Mouse (Mus musculus): ENCODE data around the gene Cdh4. TPM values are rescaled to one million over a fixed set of nuclear protein-coding genes. Genes with fewer than 3 reads are reported as not detected.
A peak's percentile ranks its signal among the peaks of the same experiment; 100 is the strongest.

Cdh4 gene
- polyA plus RNA-seq, 1 experiment from 2014 or later: 8.7 TPM

DNA sequence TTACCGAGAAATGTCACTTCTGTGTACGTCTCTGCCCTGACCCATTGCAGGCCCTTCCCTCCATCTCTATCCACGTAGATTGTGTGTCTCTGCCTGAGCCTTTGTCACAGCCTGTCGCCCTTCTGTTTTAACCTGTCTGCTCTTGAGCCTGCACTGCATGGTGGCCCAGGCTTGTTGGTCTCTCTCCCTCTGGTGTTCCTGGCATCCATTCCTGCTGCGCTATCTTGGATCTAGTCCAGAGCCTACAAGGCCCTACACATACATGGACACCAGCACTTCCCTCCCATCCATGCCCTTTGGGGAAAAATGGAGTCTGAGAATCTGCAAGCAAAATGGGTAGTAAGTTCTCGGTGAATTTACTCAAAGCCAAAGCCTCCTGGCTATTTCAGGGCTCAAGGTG is 91.0 kb downstream of the Cdh4 start:
- Histone ChIP-seq H3K36me3 (no peaks in the 10 kb centered on the region), H3K4me3 (no peak overlapping the region), H3K9me3 (no peaks in the 10 kb centered on the region), H3K27me3 (ENCODE audit: insufficient read depth, poor library complexity, severe bottlenecking) (peaks cover 21% of the 10 kb centered on the region), H3K4me1 (replicated peaks) (peaks cover 41% of the 10 kb centered on the region), H3K27ac (no peak overlapping the region; the same call in 1 of the 2 replicates)
- no peak for DNase-seq (ENCODE audit: low spot score)
- WGBS: 74% methylated on average over 6 of the region's 6 CpGs

DNA sequence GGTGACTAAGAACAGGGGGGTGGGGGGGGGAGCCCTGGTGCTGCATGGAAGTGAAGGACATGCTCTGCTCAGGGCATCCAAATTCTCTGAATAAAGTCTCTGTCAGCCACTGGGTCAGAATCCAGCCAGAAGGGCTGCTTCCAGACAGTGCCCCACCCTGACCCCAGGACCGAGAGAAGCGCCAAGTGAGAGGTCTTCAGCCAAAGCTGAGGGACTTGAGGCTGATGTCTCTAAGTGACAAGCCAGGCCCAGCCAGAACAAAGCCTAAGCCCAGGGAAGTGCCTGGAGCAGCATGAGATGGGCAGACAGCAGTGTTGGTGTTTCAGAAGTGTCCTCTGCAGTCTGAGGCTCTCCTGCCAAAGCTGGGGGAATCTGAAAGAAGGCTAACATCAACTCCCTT is 91.7 kb downstream of the Cdh4 start:
- 62% methylated on average over 2 of the region's 2 CpGs for WGBS
- Histone ChIP-seq H3K27me3 (ENCODE audit: insufficient read depth, poor library complexity, severe bottlenecking) (peaks cover 21% of the 10 kb centered on the region), H3K4me1 (replicated peaks) (peaks cover 47% of the 10 kb centered on the region)

DNA sequence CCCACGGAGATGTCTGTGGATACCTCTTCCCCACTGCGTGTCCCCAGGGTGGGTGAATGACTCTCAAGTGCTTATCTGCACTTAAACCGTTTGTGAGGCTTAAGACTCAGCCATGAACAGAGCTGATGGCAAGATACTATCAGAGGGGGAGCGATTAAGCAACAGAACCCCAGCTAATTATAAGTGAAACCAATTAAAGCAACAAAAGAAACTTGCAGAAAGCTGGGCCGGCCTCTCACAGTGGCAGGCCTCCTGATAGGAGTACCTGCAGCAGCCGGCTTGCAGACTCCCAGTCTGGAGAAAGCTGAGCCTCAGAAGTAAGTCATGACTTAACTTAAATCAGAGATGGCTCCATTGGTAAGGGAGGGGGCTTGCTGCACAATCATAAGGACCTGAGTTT is 93.0 kb downstream of the Cdh4 start:
- 20% methylated on average over 6 of the region's 6 CpGs for WGBS
- Histone ChIP-seq H3K4me3 (no peak overlapping the region), H3K36me3 (no peaks in the 10 kb centered on the region), H3K4me1 (replicated peaks) (peaks cover 61% of the 10 kb centered on the region), H3K9me3 (no peaks in the 10 kb centered on the region), H3K27ac (peak overlapping the region; percentile 29; the same call in 1 of the 2 replicates), H3K27me3 (ENCODE audit: insufficient read depth, poor library complexity, severe bottlenecking) (peaks cover 17% of the 10 kb centered on the region)
- no peak for DNase-seq (ENCODE audit: low spot score)

More for the DNA sequence above, 91.7 kb downstream of the Cdh4 start:
- H3K36me3 ChIP-seq: no peaks in the 10 kb centered on the region
- no peak for DNase-seq (ENCODE audit: low spot score)
- H3K9me3 ChIP-seq: no peaks in the 10 kb centered on the region
- H3K27ac ChIP-seq: peak overlapping the region; percentile 60
- H3K4me3 ChIP-seq: no peak overlapping the region

DNA sequence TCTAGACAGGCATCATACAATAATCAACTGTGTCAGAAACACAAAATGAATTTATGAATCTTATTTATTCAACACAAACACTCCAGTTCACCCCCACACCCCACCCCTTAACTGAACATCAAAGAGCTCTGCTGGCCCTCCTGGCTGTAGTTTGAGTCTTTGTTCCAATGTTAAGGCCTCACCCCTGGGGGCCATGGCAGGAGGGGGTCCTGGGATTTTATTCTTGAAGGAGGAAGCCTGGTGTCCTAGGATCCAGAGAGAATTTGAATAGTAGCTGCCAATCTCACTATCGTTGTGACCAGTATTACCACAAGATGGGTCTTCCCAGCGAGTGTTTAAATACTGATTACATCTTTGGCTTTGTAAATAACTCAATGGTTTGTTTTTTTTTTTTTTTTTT is 94.5 kb downstream of the Cdh4 start:
- 9% methylated on average over 2 of the region's 2 CpGs for WGBS
- Histone ChIP-seq H3K27ac (peak overlapping the region; percentile 65; the same call in 1 of the 2 replicates), H3K4me3 (no peak overlapping the region), H3K27me3 (ENCODE audit: insufficient read depth, poor library complexity, severe bottlenecking) (peaks cover 17% of the 10 kb centered on the region), H3K36me3 (no peaks in the 10 kb centered on the region), H3K9me3 (0 out of 2 replicates have a peak, but pooled peaks cover 6% of the 10 kb centered on the region), H3K4me1 (replicated peaks) (peaks cover 62% of the 10 kb centered on the region)
- DNase-seq (ENCODE audit: low spot score): no peak

DNA sequence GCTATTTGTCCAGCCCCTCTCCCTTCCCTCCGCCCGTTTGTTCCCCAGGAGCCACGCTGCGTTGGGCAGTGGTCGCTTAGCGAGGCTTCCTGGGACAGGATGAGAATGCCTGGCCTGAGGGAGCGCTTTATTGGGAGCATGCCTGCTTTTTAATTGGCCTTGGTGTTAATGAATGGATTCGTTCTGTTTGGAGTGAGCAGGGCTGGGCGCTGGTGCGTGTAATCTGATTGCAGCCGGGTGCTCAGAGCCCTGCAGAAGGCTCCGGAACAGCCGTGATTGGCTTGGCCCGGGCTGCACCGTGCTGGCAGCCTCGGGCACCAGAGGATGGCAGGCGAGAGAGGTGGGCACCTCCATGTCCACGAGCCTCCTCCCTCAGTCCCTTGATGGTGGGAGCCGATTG is 95.2 kb downstream of the Cdh4 start:
- peak; percentile 74 for DNase-seq (ENCODE audit: low spot score)
- WGBS: 3% methylated on average over 19 of the region's 19 CpGs
- Histone ChIP-seq H3K9me3 (0 out of 2 replicates have a peak, but pooled peaks cover 6% of the 10 kb centered on the region), H3K36me3 (no peaks in the 10 kb centered on the region), H3K27me3 (ENCODE audit: insufficient read depth, poor library complexity, severe bottlenecking) (peaks cover 17% of the 10 kb centered on the region), H3K27ac (peak overlapping the region; percentile 65), H3K4me1 (replicated peaks) (peaks cover 59% of the 10 kb centered on the region), H3K4me3 (peak overlapping the region; percentile 33)

DNA sequence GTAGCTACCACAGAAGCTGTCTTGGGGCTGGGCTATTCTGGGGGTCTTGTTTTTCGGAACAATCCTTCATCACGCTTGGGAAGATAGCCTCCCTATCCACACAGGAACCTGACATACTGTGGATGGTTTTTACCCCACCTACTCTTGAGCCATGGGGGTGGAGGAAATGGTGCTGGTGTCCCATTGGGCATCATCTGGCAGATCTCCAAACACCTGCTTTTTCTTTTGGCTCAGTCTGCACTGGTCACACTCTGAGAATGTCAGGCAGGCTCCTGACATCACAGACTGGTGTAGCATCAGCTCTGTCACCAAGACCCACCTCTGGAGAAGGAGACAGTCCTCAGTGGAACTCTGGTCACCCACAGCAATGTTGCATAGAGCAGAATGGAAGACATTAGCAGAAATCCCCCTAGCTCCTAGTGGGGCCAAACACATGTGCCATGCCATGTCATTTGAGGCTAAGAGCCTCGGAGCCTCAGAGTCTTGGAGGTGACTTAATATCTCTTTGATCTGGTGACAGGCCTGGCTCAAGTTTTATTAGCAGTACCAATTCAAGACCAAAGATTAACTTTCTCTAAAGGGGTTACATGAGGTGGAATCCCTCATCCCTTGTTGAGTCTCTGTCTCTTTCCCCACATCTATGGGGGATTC is 95.7 kb downstream of the Cdh4 start:
- peak overlapping the region; percentile 33 for H3K4me3 ChIP-seq
- no peaks in the 10 kb centered on the region for H3K36me3 ChIP-seq
- peaks cover 58% of the 10 kb centered on the region for H3K4me1 ChIP-seq (replicated peaks)
- H3K27ac ChIP-seq: peak overlapping the region; percentile 65
- 0 out of 2 replicates have a peak, but pooled peaks cover 6% of the 10 kb centered on the region for H3K9me3 ChIP-seq
- 26% methylated on average over 3 of the region's 3 CpGs for WGBS
- DNase-seq (ENCODE audit: low spot score): peak; percentile 20
- H3K27me3 ChIP-seq (ENCODE audit: insufficient read depth, poor library complexity, severe bottlenecking): peaks cover 17% of the 10 kb centered on the region

DNA sequence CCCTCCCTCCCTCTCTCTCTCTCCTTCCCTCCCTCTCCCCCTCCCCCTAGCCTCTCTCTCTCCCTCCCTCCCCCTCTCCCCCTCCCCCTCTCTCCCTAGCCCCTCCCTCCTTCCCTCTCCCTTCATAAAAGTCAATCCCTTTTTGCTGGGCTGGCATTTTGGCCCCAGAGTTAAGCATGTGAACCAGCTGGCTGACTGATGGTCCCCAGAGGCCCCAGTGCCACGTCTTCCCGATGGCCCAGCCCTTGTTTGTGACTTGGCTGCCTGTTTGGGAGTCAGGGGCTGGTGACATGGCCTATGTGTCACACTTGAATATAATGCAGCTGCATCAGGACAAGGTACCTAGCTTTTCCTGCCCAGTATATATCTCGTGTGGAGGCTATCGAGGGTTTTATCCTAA is 96.3 kb downstream of the Cdh4 start:
- Histone ChIP-seq H3K4me3 (no peak overlapping the region), H3K27me3 (ENCODE audit: insufficient read depth, poor library complexity, severe bottlenecking) (peaks cover 15% of the 10 kb centered on the region), H3K27ac (peak overlapping the region; percentile 72), H3K36me3 (no peaks in the 10 kb centered on the region), H3K9me3 (0 out of 2 replicates have a peak, but pooled peaks cover 6% of the 10 kb centered on the region), H3K4me1 (replicated peaks) (peaks cover 54% of the 10 kb centered on the region)
- 36% methylated on average over 4 of the region's 4 CpGs for WGBS
- DNase-seq (ENCODE audit: low spot score): peak; percentile 18

DNA sequence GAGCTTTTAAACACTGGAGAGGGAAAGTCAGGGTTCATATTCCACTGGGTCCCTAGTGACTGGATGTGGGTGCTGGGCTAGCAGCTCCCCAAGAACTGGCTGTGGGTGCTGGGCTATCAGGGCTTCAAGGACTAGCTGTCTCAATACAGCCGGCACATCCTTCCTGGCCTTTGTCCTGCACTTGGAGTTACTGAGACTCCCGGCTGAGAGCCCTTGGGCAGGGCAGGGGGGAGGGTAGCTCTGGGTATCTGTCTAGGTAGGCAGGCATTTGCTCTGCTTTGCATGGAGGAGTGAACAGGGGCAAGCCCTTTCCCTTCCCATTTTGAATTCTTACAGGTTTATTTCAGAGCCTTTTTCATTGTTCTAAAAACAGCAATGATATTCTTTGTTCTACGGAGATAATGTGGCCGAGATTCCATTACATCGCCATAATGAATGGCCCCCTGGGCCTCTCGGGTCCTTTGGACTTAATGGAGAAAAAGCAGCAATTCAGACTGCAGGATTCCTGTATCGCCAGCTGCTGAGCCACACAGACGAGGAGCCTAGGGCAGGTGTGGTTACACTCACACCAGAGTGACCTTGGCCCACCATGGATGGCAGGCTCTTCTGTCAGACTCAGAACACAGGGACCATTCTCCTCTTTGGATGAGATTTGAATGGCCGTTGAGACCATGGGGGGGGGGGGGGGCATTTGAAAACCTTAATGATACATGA is 97.5 kb downstream of the Cdh4 start:
- 0 out of 2 replicates have a peak, but pooled peaks cover 6% of the 10 kb centered on the region for H3K9me3 ChIP-seq
- DNase-seq (ENCODE audit: low spot score): peak; percentile 28
- H3K27ac ChIP-seq: peak overlapping the region; percentile 72
- peaks cover 8% of the 10 kb centered on the region for H3K27me3 ChIP-seq (ENCODE audit: insufficient read depth, poor library complexity, severe bottlenecking)
- H3K36me3 ChIP-seq: no peaks in the 10 kb centered on the region
- no peak overlapping the region for H3K4me3 ChIP-seq
- WGBS: 16% methylated on average over 9 of the region's 9 CpGs
- H3K4me1 ChIP-seq (replicated peaks): peaks cover 48% of the 10 kb centered on the region

DNA sequence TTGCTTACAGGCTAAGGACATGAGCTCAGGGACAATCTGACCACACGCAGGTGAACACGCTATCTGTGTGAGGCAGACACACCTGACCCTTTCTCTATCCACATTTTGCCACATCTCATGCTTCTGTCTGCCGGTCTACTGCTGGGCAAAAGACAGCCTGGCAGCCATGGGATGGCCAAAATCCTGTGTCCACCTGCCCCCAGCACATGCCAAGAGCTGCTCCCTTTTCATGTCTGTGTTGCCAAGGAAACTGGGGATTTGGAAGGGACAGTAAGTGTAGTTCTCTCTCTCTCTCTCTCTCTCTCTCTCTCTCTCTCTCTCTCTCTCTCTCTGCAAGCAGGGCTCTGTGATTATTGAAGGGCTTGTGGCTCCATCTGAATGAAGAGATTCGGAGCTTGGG is 98.9 kb downstream of the Cdh4 start:
- H3K27me3 ChIP-seq (ENCODE audit: insufficient read depth, poor library complexity, severe bottlenecking): no peaks in the 10 kb centered on the region; the same call in 1 of the 2 replicates
- no peak overlapping the region for H3K27ac ChIP-seq
- peaks cover 38% of the 10 kb centered on the region for H3K4me1 ChIP-seq (replicated peaks)
- no peak for DNase-seq (ENCODE audit: low spot score)
- H3K9me3 ChIP-seq: 0 out of 2 replicates have a peak, but pooled peaks cover 6% of the 10 kb centered on the region
- no peak overlapping the region for H3K4me3 ChIP-seq
- WGBS: 96% methylated on average over 4 of the region's 4 CpGs
- no peaks in the 10 kb centered on the region for H3K36me3 ChIP-seq

DNA sequence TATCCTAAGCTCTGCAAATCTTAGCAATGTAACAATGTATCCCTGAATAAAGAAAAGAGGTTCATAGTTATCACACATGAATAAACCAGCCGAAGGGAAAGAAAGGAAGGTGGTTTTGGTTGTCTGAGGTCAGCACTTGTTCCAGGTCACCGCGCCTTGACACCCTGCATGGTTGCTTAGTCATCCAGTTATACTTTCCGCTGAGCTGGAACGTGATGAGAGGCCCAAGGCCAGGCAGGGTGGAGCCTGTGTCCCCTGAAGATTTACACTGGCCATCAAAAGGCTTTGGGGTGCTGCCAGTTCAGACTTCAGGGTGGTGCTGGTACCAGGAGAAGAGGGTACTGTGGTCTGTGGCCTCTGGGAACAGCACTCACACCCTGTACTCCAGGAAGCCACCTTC is 105.4 kb downstream of the Cdh4 start:
- no peak for DNase-seq (ENCODE audit: low spot score)
- H3K27me3 ChIP-seq (ENCODE audit: insufficient read depth, poor library complexity, severe bottlenecking): no peaks in the 10 kb centered on the region
- H3K4me3 ChIP-seq: no peak overlapping the region
- 71% methylated on average over 5 of the region's 5 CpGs for WGBS
- H3K36me3 ChIP-seq: no peaks in the 10 kb centered on the region
- H3K4me1 ChIP-seq (replicated peaks): peaks cover 4% of the 10 kb centered on the region; the same call in 1 of the 2 replicates
- H3K9me3 ChIP-seq: no peaks in the 10 kb centered on the region
- no peak overlapping the region for H3K27ac ChIP-seq

DNA sequence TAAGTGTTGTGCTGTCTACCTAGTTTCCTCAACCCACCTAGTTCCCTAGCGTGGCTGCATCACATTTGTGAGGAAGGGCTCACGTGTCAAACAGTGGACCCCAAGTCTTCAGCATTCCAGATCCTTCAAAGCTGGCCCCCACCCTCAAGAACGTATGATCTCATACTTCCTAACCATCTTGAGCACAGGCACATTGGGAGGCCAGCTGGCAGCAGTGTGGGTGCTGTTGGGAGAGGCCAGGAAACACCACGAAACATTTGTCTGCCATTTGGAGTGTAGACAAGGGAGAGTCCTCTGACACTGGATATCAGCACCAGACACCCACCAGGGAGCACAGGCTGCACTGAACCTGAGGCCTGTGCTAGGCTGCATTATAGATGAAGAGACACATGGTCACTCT is 113.7 kb downstream of the Cdh4 start:
- Histone ChIP-seq H3K4me3 (no peak overlapping the region), H3K4me1 (replicated peaks) (0 out of 2 replicates have a peak, but pooled peaks cover 4% of the 10 kb centered on the region), H3K36me3 (no peaks in the 10 kb centered on the region), H3K27ac (peak overlapping the region; percentile 12; the same call in 1 of the 2 replicates), H3K9me3 (no peaks in the 10 kb centered on the region), H3K27me3 (ENCODE audit: insufficient read depth, poor library complexity, severe bottlenecking) (no peaks in the 10 kb centered on the region)
- WGBS: 85% methylated on average over 4 of the region's 4 CpGs
- DNase-seq (ENCODE audit: low spot score): no peak

DNA sequence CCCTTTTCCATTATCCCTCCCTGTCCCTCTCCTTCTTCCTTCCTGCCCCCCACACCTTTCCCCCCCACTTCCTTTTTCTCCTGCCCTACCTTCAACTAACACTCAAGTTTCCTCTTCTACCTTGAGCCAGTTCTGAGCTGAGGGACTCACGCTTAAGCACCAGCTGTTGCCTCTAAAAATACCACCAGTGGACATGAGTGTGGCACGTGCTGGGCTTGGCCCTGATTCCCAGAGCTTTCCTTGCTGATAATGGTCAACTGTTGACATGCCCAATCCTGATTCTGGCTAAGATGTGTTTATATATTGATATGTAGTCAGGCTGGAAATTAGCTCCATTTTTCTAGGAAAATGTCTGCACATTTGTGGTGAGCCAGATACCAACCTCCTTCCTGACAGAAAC is 120.1 kb downstream of the Cdh4 start:
- 0 out of 2 replicates have a peak, but pooled peaks cover 4% of the 10 kb centered on the region for H3K4me1 ChIP-seq (replicated peaks)
- no peak for DNase-seq (ENCODE audit: low spot score)
- 98% methylated on average over 2 of the region's 2 CpGs for WGBS

DNA sequence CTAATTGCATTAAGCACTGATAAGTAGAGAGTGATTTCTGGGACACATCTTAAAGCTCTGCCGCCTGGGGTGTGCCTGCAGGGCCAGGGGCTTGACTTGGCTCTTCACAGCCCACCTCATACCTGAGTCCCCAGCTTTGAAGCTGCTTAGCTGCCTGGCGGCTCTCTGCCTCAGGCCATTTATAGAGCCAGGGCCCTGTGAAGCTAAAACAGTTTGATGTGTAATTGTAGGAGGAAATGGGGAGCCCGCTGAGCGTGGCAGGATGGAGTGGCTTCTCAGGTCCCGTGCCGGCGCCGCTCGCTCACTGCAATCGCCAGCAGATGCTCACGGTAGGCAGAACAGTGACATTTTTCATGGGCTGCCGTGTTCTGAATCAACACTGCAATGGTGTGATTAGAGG is 123.4 kb downstream of the Cdh4 start:
- Histone ChIP-seq H3K27ac (no peak overlapping the region), H3K9me3 (peaks cover 3% of the 10 kb centered on the region; the same call in 1 of the 2 replicates), H3K36me3 (no peaks in the 10 kb centered on the region), H3K4me1 (replicated peaks) (peaks cover 18% of the 10 kb centered on the region), H3K27me3 (ENCODE audit: insufficient read depth, poor library complexity, severe bottlenecking) (peaks cover 6% of the 10 kb centered on the region; the same call in 1 of the 2 replicates), H3K4me3 (no peak overlapping the region)
- 35% methylated on average over 12 of the region's 12 CpGs for WGBS
- DNase-seq (ENCODE audit: low spot score): no peak

More for the DNA sequence above, 120.1 kb downstream of the Cdh4 start:
- no peaks in the 10 kb centered on the region for H3K36me3 ChIP-seq
- no peak overlapping the region for H3K4me3 ChIP-seq
- H3K27ac ChIP-seq: no peak overlapping the region
- no peaks in the 10 kb centered on the region for H3K9me3 ChIP-seq
- no peaks in the 10 kb centered on the region for H3K27me3 ChIP-seq (ENCODE audit: insufficient read depth, poor library complexity, severe bottlenecking)

Measured in hindbrain, embryonic 10.5 days (tissue).